Mouse (Mus musculus): Measurements from ENCODE around the gene Atp6v0c. TPM values are rescaled to one million over a fixed set of nuclear protein-coding genes. Genes with fewer than 3 reads are reported as not detected.

The Atp6v0c gene
- polyA plus RNA-seq, 1 experiment from 2014 or later, result 392 TPM

- no peak overlapping the region for H3K9ac ChIP-seq (replicated peaks)
- 83% methylated on average over 3 of the region's 3 CpGs for WGBS
- no peak overlapping the region for H3K4me2 ChIP-seq
- ATAC-seq (ENCODE audit: insufficient number of reproducible peaks, insufficient read depth, low FRiP score, low TSS enrichment, low read depth), result no peak
- no peak overlapping the region for H3K4me3 ChIP-seq (replicated peaks)
- peaks cover 9% of the 10 kb centered on the region for H3K4me1 ChIP-seq (replicated peaks)
- H3K27me3 ChIP-seq, result no peaks in the 10 kb centered on the region
- no peaks in the 10 kb centered on the region for H3K9me3 ChIP-seq
- peaks cover 35% of the 10 kb centered on the region for H3K36me3 ChIP-seq
- no peak overlapping the region for H3K27ac ChIP-seq
Measured at GRCm38 (mm10) chr17:24156394-24156793, 13.1 kb downstream of the Atp6v0c start.

GRCm38 (mm10) chr17:24155742-24156141 lies 13.8 kb downstream of the Atp6v0c start:
- H3K4me3 ChIP-seq (replicated peaks), result no peak overlapping the region
- no peaks in the 10 kb centered on the region for H3K27me3 ChIP-seq
- H3K9me3 ChIP-seq, result no peaks in the 10 kb centered on the region
- no peak overlapping the region for H3K4me2 ChIP-seq
- H3K4me1 ChIP-seq (replicated peaks), result peaks cover 11% of the 10 kb centered on the region
- no peak for ATAC-seq (ENCODE audit: insufficient number of reproducible peaks, insufficient read depth, low FRiP score, low TSS enrichment, low read depth)
- WGBS, result 90% methylated on average over 9 of the region's 9 CpGs
- peaks cover 35% of the 10 kb centered on the region for H3K36me3 ChIP-seq
- H3K27ac ChIP-seq, result no peak overlapping the region
- no peak overlapping the region for H3K9ac ChIP-seq (replicated peaks)

GRCm38 (mm10) chr17:24154463-24154862 lies 15.0 kb downstream of the Atp6v0c start:
- Histone ChIP-seq H3K4me2 (no peak overlapping the region), H3K27me3 (no peaks in the 10 kb centered on the region), H3K9ac (replicated peaks) (no peak overlapping the region), H3K27ac (no peak overlapping the region), H3K4me1 (replicated peaks) (peaks cover 11% of the 10 kb centered on the region), H3K9me3 (no peaks in the 10 kb centered on the region), H3K4me3 (replicated peaks) (no peak overlapping the region), H3K36me3 (peaks cover 35% of the 10 kb centered on the region)
- 83% methylated on average over 3 of the region's 3 CpGs for WGBS
- no peak for ATAC-seq (ENCODE audit: insufficient number of reproducible peaks, insufficient read depth, low FRiP score, low TSS enrichment, low read depth)

- Histone ChIP-seq H3K36me3 (peaks cover 21% of the 10 kb centered on the region), H3K27ac (no peak overlapping the region), H3K9ac (replicated peaks) (peak overlapping the region; percentile 51), H3K27me3 (no peaks in the 10 kb centered on the region), H3K4me1 (replicated peaks) (peaks cover 11% of the 10 kb centered on the region), H3K4me3 (replicated peaks) (peak overlapping the region; percentile 42), H3K9me3 (no peaks in the 10 kb centered on the region), H3K4me2 (peak overlapping the region; percentile 76)
- WGBS, result 1% methylated on average over 26 of the region's 26 CpGs
- ATAC-seq (ENCODE audit: insufficient number of reproducible peaks, insufficient read depth, low FRiP score, low TSS enrichment, low read depth), result peak; percentile 84
Measured at GRCm38 (mm10) chr17:24151890-24152563, 17.5 kb downstream of the Atp6v0c start.

- Histone ChIP-seq H3K4me2 (peak overlapping the region; percentile 76), H3K27me3 (no peaks in the 10 kb centered on the region), H3K27ac (no peak overlapping the region), H3K9ac (replicated peaks) (peak overlapping the region; percentile 27; the same call in 1 of the 2 replicates), H3K36me3 (peaks cover 17% of the 10 kb centered on the region; the same call in 1 of the 2 replicates), H3K4me3 (replicated peaks) (peak overlapping the region; percentile 42), H3K4me1 (replicated peaks) (peaks cover 11% of the 10 kb centered on the region), H3K9me3 (no peaks in the 10 kb centered on the region)
- 10% methylated on average over 7 of the region's 7 CpGs for WGBS
- ATAC-seq (ENCODE audit: insufficient number of reproducible peaks, insufficient read depth, low FRiP score, low TSS enrichment, low read depth), result no peak
Measured at GRCm38 (mm10) chr17:24151382-24151781, 18.1 kb downstream of the Atp6v0c start.

- Histone ChIP-seq H3K27me3 (no peaks in the 10 kb centered on the region), H3K9me3 (no peaks in the 10 kb centered on the region), H3K4me1 (replicated peaks) (peaks cover 11% of the 10 kb centered on the region), H3K36me3 (peaks cover 12% of the 10 kb centered on the region; the same call in 1 of the 2 replicates), H3K4me2 (peak within 1 kb of the TSS; percentile 76), H3K9ac (replicated peaks) (peak within 1 kb of the TSS; percentile 51), H3K4me3 (replicated peaks) (peak within 1 kb of the TSS; percentile 42), H3K27ac (no peak within 1 kb of the TSS)
- WGBS, result 85% methylated on average over 2 of the region's 2 CpGs
- ATAC-seq (ENCODE audit: insufficient number of reproducible peaks, insufficient read depth, low FRiP score, low TSS enrichment, low read depth), result no peak
Measured at GRCm38 (mm10) chr17:24150824-24151223, 18.7 kb downstream of the Atp6v0c start, which contains the start of gene Pdpk1. Gene Pdpk1, minus strand, starts transcription at chr17:24150924.

GRCm38 (mm10) chr17:24149421-24149820 lies 20.1 kb downstream of the Atp6v0c start:
- Histone ChIP-seq H3K9ac (replicated peaks) (no peak overlapping the region), H3K4me1 (replicated peaks) (peaks cover 11% of the 10 kb centered on the region), H3K9me3 (no peaks in the 10 kb centered on the region), H3K27me3 (no peaks in the 10 kb centered on the region), H3K4me2 (no peak overlapping the region), H3K36me3 (0 out of 2 replicates have a peak, but pooled peaks cover 4% of the 10 kb centered on the region), H3K27ac (no peak overlapping the region), H3K4me3 (replicated peaks) (no peak overlapping the region)
- no peak for ATAC-seq (ENCODE audit: insufficient number of reproducible peaks, insufficient read depth, low FRiP score, low TSS enrichment, low read depth)
- WGBS, result 88% methylated on average over 7 of the region's 7 CpGs

GRCm38 (mm10) chr17:24142897-24143296 lies 26.6 kb downstream of the Atp6v0c start:
- Histone ChIP-seq H3K9me3 (no peaks in the 10 kb centered on the region), H3K4me3 (replicated peaks) (no peak overlapping the region), H3K4me2 (no peak overlapping the region), H3K9ac (replicated peaks) (no peak overlapping the region), H3K27me3 (no peaks in the 10 kb centered on the region), H3K27ac (no peak overlapping the region), H3K36me3 (no peaks in the 10 kb centered on the region), H3K4me1 (replicated peaks) (peaks cover 11% of the 10 kb centered on the region)
- no peak for ATAC-seq (ENCODE audit: insufficient number of reproducible peaks, insufficient read depth, low FRiP score, low TSS enrichment, low read depth)
- WGBS, result 40% methylated on average over 2 of the region's 2 CpGs

GRCm38 (mm10) chr17:24141425-24141920 lies 28.0 kb downstream of the Atp6v0c start:
- H3K4me3 ChIP-seq (replicated peaks), result peak overlapping the region; percentile 98
- WGBS, result 2% methylated on average over 57 of the region's 57 CpGs
- peak overlapping the region; percentile 86 for H3K27ac ChIP-seq
- H3K4me2 ChIP-seq, result peak overlapping the region; percentile 87
- no peaks in the 10 kb centered on the region for H3K9me3 ChIP-seq
- peak overlapping the region; percentile 94 for H3K9ac ChIP-seq (replicated peaks)
- no peaks in the 10 kb centered on the region for H3K27me3 ChIP-seq
- H3K4me1 ChIP-seq (replicated peaks), result peaks cover 11% of the 10 kb centered on the region
- peak; percentile 95 for ATAC-seq (ENCODE audit: insufficient number of reproducible peaks, insufficient read depth, low FRiP score, low TSS enrichment, low read depth)
- H3K36me3 ChIP-seq, result no peaks in the 10 kb centered on the region

GRCm38 (mm10) chr17:24140845-24141424 lies 28.6 kb downstream of the Atp6v0c start:
- Histone ChIP-seq H3K4me1 (replicated peaks) (peaks cover 11% of the 10 kb centered on the region), H3K4me2 (peak overlapping the region; percentile 87), H3K36me3 (no peaks in the 10 kb centered on the region), H3K4me3 (replicated peaks) (peak overlapping the region; percentile 98), H3K9ac (replicated peaks) (peak overlapping the region; percentile 94), H3K27me3 (no peaks in the 10 kb centered on the region), H3K27ac (peak overlapping the region; percentile 86), H3K9me3 (no peaks in the 10 kb centered on the region)
- 1% methylated on average over 37 of the region's 43 CpGs for WGBS
- ATAC-seq (ENCODE audit: insufficient number of reproducible peaks, insufficient read depth, low FRiP score, low TSS enrichment, low read depth), result peak; percentile 40; the same call in 1 of the 2 replicates

GRCm38 (mm10) chr17:24139968-24140367 lies 29.5 kb downstream of the Atp6v0c start:
- no peak overlapping the region for H3K27ac ChIP-seq
- peaks cover 11% of the 10 kb centered on the region for H3K4me1 ChIP-seq (replicated peaks)
- H3K4me2 ChIP-seq, result peak overlapping the region; percentile 87
- H3K4me3 ChIP-seq (replicated peaks), result peak overlapping the region; percentile 98
- no peak overlapping the region for H3K9ac ChIP-seq (replicated peaks)
- 88% methylated on average over 4 of the region's 4 CpGs for WGBS
- H3K27me3 ChIP-seq, result no peaks in the 10 kb centered on the region
- H3K36me3 ChIP-seq, result no peaks in the 10 kb centered on the region
- no peak for ATAC-seq (ENCODE audit: insufficient number of reproducible peaks, insufficient read depth, low FRiP score, low TSS enrichment, low read depth)
- no peaks in the 10 kb centered on the region for H3K9me3 ChIP-seq
